Mouse (Mus musculus) large intestine, adult 2 months (tissue): ENCODE results near the gene Scn1b. TPM values are rescaled to one million over a fixed set of nuclear protein-coding genes. Genes with fewer than 3 reads are reported as not detected.

ENCODE experiments used
- DNase-seq: peaks from one replicate; pipeline ENCODE4 v3.0.0-alpha.2; 2012; ENCODE audit warnings: low read depth, low spot score
- WGBS: fragments of 180-500 bp; shearing (Covaris S2); methylation state at CpG from one replicate; pipeline ENCODE4 v1.1.7; 2018; 5-methylcytosine and 5-hydroxymethylcytosine counted together
- polyA plus RNA-seq: library from polyadenylated mRNA; depleted of rRNA; stranded (reverse); fragments of >200 nt; gene quantifications from 2 replicates; pipeline ENCODE4 v1.2.3, GENCODE M21; 2012

The Scn1b gene
- polyA plus RNA-seq, 1 experiment = 15.5 TPM

- no peak for DNase-seq
- 87% methylated on average over 16 of the region's 16 CpGs for WGBS
Measured at GRCm38 (mm10) chr7:31122641-31123631, 3.9 kb downstream of the Scn1b start.

DNA sequence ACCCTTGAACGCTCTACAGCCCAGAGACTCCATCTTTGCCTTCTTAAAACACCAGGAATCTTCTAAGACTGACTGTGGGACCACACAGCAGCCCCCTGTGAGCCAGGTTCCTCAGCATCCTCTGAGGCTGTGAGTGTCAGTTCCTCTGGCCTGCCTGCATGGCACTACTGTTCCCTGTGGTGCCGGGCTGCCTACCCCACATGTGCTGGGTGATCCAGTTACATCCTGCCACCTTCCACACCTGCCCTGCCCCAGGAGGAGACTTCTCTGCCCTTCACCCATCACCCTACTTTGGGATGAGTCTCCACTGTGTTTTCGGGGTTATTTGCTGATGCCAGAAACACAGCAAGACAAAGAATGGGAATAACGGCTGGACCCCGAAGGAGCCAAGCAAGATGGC lies 7.2 kb downstream of the Scn1b start:
- WGBS = 89% methylated on average over 5 of the region's 5 CpGs
- no peak for DNase-seq

DNA sequence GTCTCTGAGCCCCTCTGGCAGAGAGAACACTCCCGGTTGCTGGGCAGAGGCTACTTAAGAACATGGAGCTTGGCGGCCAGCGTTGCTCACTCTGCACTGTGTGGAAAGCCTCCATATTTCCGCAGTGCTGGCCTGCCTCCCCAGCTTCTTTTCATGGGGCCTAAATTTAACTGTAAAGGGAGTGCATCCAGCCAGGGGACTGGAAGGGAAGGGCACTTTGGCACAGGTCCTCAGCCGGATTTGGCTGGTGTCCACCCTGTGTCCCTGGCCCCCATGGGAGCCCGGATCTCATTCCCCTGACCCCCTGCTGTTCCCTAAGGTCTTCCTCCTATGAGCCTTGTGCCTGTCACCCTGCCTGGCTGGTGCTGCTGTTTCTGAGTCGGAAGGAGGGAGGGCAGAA lies 8.3 kb downstream of the Scn1b start:
- WGBS = 72% methylated on average over 7 of the region's 7 CpGs

DNA sequence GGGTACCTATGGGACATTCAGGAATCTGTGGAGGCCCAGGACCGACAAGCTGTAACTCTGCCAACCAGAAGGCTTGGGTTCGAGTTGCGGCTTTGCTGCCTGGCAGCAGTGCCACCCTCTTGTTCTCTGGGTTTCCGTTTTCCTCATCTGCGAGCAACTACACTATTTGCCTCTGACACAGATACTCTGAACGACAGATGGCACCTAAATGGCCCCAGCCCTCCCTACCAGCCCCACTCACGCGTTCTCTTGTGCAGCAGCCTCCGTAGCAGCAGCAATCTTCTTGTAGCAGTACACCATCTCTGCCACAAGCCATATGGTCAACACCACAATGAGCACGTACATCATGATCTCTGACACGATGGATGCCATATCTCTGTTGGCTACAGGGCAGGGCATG lies 9.3 kb downstream of the Scn1b start:
- 91% methylated on average over 11 of the region's 11 CpGs for WGBS
- no peak for DNase-seq

More for the DNA sequence above, 8.3 kb downstream of the Scn1b start:
- DNase-seq = no peak

DNA sequence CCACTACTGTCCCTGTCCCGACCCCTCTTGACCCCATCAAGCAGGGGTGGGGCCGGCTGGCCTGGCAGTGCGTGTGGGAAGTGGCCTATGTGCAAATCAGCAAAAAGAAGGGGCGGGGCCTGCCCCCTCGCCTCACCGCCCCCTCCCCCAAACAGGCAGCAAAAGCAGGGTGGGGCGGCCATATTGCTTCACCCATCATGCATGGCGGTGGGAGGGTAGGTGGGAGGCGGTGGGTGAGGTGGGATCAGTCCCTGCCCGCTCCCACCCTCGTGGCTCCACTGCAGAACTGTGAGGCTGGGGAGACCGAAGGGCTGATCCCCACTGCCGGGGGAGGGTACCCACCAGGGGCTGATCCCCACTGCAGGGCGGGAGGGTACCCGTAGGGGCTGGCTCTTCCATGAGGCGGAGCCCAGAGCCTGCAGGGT lies 10.1 kb downstream of the Scn1b start:
- no peak for DNase-seq

DNA sequence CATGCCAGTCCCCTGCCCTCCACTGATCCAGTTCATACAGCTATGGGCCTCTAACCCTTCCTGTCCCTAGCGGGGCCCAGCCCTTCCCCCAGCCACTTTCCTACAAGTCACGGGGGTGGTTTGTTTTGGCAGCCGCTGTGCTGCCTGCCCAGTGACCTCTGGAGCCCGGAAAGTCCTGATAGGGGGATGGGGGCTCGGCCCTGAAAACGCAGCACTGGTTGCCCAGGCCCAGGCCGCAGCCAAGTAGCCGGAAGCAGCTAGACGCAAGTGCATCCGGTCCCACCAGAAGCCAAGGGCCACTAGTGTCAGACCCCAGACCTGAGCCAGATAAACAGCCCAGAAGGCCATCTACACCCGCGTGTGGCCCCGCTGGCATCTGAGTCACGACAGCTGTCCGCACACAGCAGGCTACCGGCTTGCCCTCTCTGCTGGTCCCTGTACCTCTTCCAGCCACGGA lies 11.2 kb downstream of the Scn1b start:
- DNase-seq = no peak
- 53% methylated on average over 17 of the region's 17 CpGs for WGBS

More for the DNA sequence above, 10.1 kb downstream of the Scn1b start:
- whole genome bisulfite sequencing = 71% methylated on average over 16 of the region's 16 CpGs

- no peak for DNase-seq
- 24% methylated on average over 15 of the region's 15 CpGs for WGBS
Measured at GRCm38 (mm10) chr7:31115182-31115581, 11.6 kb downstream of the Scn1b start, which contains the start of gene Hpn. Gene Hpn, minus strand, starts transcription at chr7:31115290.

DNA sequence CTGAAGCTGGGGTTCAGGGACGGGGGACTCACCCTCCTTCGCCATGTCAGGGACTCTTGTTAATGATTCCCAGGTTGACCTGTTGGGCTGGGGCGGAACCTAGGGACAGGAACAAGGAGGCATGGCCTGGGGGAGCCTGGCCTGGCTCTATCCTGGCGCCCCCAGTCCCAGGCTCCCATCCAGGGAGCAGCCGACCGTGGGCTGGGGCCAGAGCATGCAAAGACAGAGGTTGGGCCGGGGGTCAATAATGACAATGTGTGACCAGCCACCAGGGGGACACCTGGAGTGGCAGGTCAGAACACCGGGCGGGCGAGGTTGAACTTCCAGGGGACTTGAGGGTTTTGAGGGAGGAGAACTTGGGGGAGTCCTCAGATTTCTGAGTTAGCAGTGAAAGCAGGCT lies 12.2 kb downstream of the Scn1b start:
- 39% methylated on average over 10 of the region's 10 CpGs for WGBS

DNA sequence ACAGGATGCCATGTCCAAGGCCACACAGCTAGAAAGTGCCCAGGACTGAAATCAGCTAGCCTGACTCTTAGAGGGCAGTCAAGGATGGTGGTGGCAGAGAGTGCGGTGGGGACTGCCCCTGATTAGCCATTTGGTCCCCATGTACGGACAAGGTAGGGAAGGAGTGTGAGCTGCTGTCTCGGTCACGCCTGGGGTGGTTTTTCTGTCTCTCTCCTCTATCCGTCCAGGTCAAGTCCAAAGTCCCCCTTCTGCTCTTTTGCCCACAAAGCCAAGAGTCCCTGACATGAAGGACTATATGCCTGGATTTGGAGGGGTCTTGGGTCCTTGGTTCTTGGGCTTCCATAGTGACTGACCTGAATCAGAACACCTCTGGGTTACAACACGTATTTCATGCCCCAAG lies 13.0 kb downstream of the Scn1b start:
- 80% methylated on average over 6 of the region's 6 CpGs for WGBS
- no peak for DNase-seq

More for the DNA sequence above, 12.2 kb downstream of the Scn1b start:
- DNase-seq = no peak

DNA sequence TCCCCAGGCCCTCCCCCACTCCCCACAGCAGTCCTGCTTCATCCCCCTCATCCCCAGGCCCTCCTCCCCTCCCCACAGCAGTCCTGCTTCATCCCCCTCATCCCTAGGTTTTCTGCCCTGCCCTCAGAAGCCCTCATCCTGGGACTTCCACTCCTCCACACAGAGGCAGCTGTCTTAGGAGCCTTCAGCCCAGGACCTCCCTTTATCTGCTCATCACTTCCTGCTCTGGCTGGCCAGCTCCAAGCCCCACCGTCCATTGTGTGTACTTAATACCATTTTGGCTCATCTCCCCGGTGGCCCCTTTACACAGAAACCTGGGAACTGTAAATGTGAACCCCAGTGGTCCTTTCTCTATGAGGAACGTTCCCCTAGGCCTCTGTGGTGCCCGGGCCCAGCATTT lies 14.8 kb downstream of the Scn1b start:
- no peak for DNase-seq
- WGBS = 52% methylated on average over 4 of the region's 4 CpGs

GRCm38 (mm10) chr7:31110861-31111385 lies 15.9 kb downstream of the Scn1b start:
- no peak for DNase-seq
- 71% methylated on average over 15 of the region's 15 CpGs for WGBS

DNA sequence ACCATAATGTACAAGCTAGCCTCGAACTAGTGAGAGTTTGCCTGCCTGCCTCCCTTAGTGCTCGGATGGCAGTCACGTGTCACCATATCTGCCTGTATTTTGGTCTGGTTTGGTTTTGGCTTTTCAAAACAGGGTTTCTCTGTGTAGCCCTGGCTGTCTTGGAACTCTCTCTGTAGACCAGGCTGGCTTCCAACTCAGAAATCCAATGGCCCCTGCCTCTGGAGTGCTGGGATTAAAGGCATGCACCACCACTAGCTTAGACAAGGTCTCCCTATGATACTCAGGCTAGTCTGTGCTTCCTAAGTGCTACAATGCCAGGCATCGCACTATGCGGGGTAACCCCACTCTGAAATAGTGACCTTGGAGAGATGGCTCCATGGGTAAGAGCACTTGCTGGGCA lies 17.0 kb downstream of the Scn1b start:
- no peak for DNase-seq
- 82% methylated on average over 5 of the region's 5 CpGs for WGBS

GRCm38 (mm10) chr7:31109091-31109490 lies 17.7 kb downstream of the Scn1b start:
- no peak for DNase-seq
- 28% methylated on average over 7 of the region's 7 CpGs for WGBS

GRCm38 (mm10) chr7:31107781-31108180 lies 19.0 kb downstream of the Scn1b start:
- 88% methylated on average over 11 of the region's 11 CpGs for WGBS

DNA sequence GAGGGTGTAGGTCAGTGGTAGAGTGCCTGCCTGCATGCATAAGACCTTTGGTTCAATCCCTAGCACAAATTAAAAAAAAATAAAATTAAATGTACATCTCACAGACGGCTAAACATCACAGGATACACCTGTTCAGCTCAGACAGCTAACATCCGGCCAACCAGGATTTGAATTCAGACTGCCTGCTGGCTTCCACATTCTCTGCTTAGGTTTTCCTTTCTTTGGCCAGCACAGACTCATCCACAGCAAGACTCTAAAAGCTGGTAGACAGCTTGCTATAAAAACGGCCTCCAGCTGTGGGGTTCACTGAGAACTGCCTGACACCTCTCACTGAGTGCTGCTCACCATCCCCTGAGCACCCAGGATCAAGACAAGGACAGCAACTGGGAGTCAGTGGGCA lies 20.6 kb downstream of the Scn1b start:
- WGBS = 57% methylated on average over 3 of the region's 3 CpGs
- DNase-seq = no peak

More at GRCm38 (mm10) chr7:31107781-31108180, 19.0 kb downstream of the Scn1b start:
- no peak for DNase-seq

- DNase-seq = no peak
- WGBS = 64% methylated on average over 15 of the region's 15 CpGs
Measured at GRCm38 (mm10) chr7:31105061-31105768, 21.6 kb downstream of the Scn1b start.

- DNase-seq = no peak
- 51% methylated on average over 14 of the region's 14 CpGs for WGBS
Measured at GRCm38 (mm10) chr7:31100786-31101185, 26.0 kb downstream of the Scn1b start.

DNA sequence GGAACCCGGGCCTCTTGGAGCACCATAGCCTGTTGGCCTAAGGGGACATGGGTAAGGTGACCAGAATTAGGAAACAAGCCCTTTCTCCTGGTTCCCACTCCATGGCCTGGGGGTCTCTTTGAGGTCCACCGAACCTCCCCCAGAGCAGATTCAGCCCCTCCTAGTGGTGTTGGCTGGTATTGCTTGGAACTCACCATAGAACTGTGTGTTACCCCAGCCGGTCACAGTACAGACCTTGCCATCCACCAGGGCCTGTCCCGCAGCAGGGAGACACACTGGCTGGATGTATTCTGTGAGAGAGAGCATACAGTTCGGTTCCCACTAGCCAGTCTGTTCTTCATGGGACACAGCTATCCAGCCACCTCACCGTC lies 27.2 kb downstream of the Scn1b start:
- WGBS = 88% methylated on average over 6 of the region's 6 CpGs
- no peak for DNase-seq

DNA sequence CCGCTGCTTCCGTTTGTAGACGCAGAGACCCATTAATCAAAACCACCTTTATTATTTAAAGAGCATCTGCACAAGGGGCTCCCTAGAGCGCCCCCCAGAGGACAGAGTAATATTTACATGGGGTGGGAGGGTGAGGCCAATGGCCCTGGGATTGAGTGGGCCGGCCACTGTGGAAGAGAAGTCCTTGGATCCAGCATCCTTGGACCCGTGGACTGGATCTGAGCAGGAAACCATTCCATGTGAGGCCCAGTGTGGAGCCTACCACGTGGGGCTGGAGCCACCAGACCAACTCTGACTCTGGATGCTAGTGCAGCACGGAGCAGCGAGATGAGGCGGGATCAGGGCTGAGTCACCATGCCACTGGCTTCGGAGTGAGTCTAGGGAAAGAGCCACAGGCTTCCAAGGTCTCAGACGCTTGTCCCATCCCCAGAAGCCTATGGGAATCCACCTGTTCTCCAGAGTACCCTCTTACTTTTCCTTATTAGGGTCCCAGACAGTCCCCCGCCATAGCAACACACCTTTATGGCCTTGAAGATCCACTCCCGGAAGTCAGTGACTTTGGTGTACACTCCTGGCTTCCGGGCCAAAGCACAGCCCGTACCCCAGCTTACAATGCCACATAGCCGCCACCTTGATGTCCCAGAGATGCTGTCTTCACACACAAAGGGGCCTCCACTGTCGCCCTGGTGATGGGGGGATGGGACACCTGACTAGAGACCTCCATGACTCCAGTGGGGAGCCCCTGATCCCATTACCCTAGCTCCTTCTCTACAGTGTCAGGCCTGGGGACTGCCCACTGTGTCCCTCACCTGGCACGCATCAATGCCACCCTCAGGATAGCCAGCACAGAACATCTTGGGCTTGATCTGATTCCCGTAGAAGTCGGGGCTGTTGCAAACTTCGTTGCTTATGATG lies 27.8 kb downstream of the Scn1b start:
- no peak for DNase-seq
- WGBS = 72% methylated on average over 22 of the region's 22 CpGs
